Mouse (Mus musculus) lung, embryonic 14.5 days (tissue): ENCODE data around the gene Vmn2r33. TPM values are rescaled to one million over a fixed set of nuclear protein-coding genes. Genes with fewer than 3 reads are reported as not detected.
"Not testable (repeated sequence)": the region's sequence is repeated elsewhere in the genome, so short reads cannot be mapped to it uniquely, and the experiment has no call there.

Source experiments
- ATAC-seq: fragments of 200-750 bp; cut with Nextera tagmentation; 2 replicates; pipeline ENCODE4 v1.8.0; 2017; ENCODE audit warnings: mild to moderate bottlenecking, moderate TSS enrichment, moderate library complexity; ENCODE audit not compliant: insufficient read depth
- DNase-seq: peaks from one replicate; pipeline ENCODE4 v3.0.0-alpha.2; 2015
- H3K27ac ChIP-seq: fragments of 300-500 bp; sonication (generic); 2 replicates; pipeline ENCODE4 v1.5.1; 2014; ENCODE audit warnings: low read depth, mild to moderate bottlenecking, moderate library complexity
- H3K27me3 ChIP-seq: fragments of 300-500 bp; sonication (generic); 2 replicates; pipeline ENCODE4 v1.6.1; 2014; ENCODE audit warnings: low read length, control low read depth; ENCODE audit not compliant: insufficient read depth
- H3K36me3 ChIP-seq: fragments of 300-500 bp; sonication (generic); 2 replicates; pipeline ENCODE4 v1.6.1; 2014; ENCODE audit warnings: control low read depth; ENCODE audit not compliant: insufficient read depth
- H3K4me1 ChIP-seq: fragments of 300-500 bp; sonication (generic); 2 replicates; pipeline ENCODE4 v1.6.1; 2014; ENCODE audit warnings: antibody characterized with exemption, control low read depth; ENCODE audit not compliant: insufficient read depth
- H3K4me2 ChIP-seq: fragments of 300-500 bp; sonication (generic); 2 replicates; pipeline ENCODE4 v1.6.1; 2014; ENCODE audit warnings: mild to moderate bottlenecking
- H3K4me3 ChIP-seq: fragments of 300-500 bp; sonication (generic); 2 replicates; pipeline ENCODE4 v1.5.1; 2014; ENCODE audit warnings: low read depth, low read length
- H3K9ac ChIP-seq: fragments of 300-500 bp; sonication (generic); 2 replicates; pipeline ENCODE4 v1.6.1; 2014
- H3K9me3 ChIP-seq: fragments of 300-500 bp; sonication (generic); 2 replicates; pipeline ENCODE4 v1.6.1; 2016; ENCODE audit warnings: low read depth, low read length, control low read depth
- polyA plus RNA-seq: library from polyadenylated mRNA; unstranded; fragments of >200 nt; fragmentation: Nextera tagmentation; extraction: Ambion mirVana; gene quantifications from 2 replicates; pipeline ENCODE4 v1.2.1, GENCODE M21; 2014

Gene Vmn2r33
- polyA plus RNA-seq = not detected in 2 replicates

DNA sequence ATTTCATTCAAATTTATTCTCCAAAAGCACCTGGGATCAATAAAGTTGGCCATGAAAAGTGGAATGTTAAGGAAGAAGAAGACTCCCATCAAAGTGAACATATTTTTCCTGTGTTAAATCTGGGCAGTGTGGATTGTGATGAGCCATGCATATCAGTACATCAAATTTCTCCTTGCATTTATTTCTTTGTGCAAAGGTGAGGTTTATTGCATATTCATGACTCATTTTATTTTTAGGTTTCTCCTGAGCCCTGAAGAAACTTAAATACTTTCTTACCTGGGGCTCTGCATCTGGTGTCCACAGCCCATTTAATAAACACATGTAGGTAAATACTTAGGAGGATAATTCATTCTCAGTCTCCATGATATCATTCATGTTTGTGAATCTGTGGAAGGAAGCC is at the start of gene Vmn2r33:
Vmn2r33 (minus strand) TSS at position 101 of the 400 bp plus-strand sequence.
- H3K9ac ChIP-seq, DNase-seq, H3K36me3 ChIP-seq, H3K27ac ChIP-seq, H3K4me3 ChIP-seq, H3K9me3 ChIP-seq, H3K4me1 ChIP-seq, H3K27me3 ChIP-seq, ATAC-seq, H3K4me2 ChIP-seq: not testable (repeated sequence)

Other genes with a start within 250 kb of the Vmn2r33 start
- not detected in 2 replicates for gene Vmn2r30, start 229.2 kb downstream of the Vmn2r33 start, polyA plus RNA-seq
- not detected in 2 replicates for gene Gm45783, start 192.2 kb downstream of the Vmn2r33 start, polyA plus RNA-seq
- not detected in 2 replicates for gene Vmn2r31, start 167.1 kb downstream of the Vmn2r33 start, polyA plus RNA-seq
- gene Vmn2r32, start 86.8 kb downstream of the Vmn2r33 start, polyA plus RNA-seq = not detected in 2 replicates
- gene Vmn2r34, start 122.7 kb upstream of the Vmn2r33 start, polyA plus RNA-seq = not detected in 2 replicates